Mouse (Mus musculus): Measurements from ENCODE around the gene Gm21887.
"Not testable (repeated sequence)": the region's sequence is repeated elsewhere in the genome, so short reads cannot be mapped to it uniquely, and the experiment has no call there.

Gene Gm21887

GRCm38 (mm10) chrX:169983401-169984165 is 25.9 kb upstream of the Gm21887 start:
- not testable (repeated sequence) for DNase-seq (ENCODE audit: low read depth, low spot score)

GRCm38 (mm10) chrX:169984331-169984730 is 25.1 kb upstream of the Gm21887 start:
- not testable (repeated sequence) for DNase-seq (ENCODE audit: low read depth, low spot score)

- not testable (repeated sequence) for DNase-seq (ENCODE audit: low read depth, low spot score)
Measured at GRCm38 (mm10) chrX:169984853-169985252, 24.6 kb upstream of the Gm21887 start.

GRCm38 (mm10) chrX:169985796-169986195 is 23.7 kb upstream of the Gm21887 start:
- DNase-seq (ENCODE audit: low read depth, low spot score): not testable (repeated sequence)

GRCm38 (mm10) chrX:169986519-169987367 is 22.7 kb upstream of the Gm21887 start:
- peak; percentile 83 for DNase-seq (ENCODE audit: low read depth, low spot score)

GRCm38 (mm10) chrX:169987368-169987837 is 22.1 kb upstream of the Gm21887 start:
- not testable (repeated sequence) for DNase-seq (ENCODE audit: low read depth, low spot score)

GRCm38 (mm10) chrX:169988571-169989218 is 20.8 kb upstream of the Gm21887 start:
- not testable (repeated sequence) for DNase-seq (ENCODE audit: low read depth, low spot score)

- not testable (repeated sequence) for DNase-seq (ENCODE audit: low read depth, low spot score)
Measured at GRCm38 (mm10) chrX:169989219-169989595, 20.3 kb upstream of the Gm21887 start.

GRCm38 (mm10) chrX:169989691-169990631 is 19.5 kb upstream of the Gm21887 start:
- DNase-seq (ENCODE audit: low read depth, low spot score): peak; percentile 71

GRCm38 (mm10) chrX:169991128-169991873 is 18.2 kb upstream of the Gm21887 start:
- peak; percentile 100 for DNase-seq (ENCODE audit: low read depth, low spot score)

GRCm38 (mm10) chrX:169992086-169992930 is 17.2 kb upstream of the Gm21887 start:
- DNase-seq (ENCODE audit: low read depth, low spot score): not testable (repeated sequence)

- DNase-seq (ENCODE audit: low read depth, low spot score): peak; percentile 44
Measured at GRCm38 (mm10) chrX:169992951-169993547, 16.4 kb upstream of the Gm21887 start.

GRCm38 (mm10) chrX:169994011-169994865 is 15.2 kb upstream of the Gm21887 start:
- not testable (repeated sequence) for DNase-seq (ENCODE audit: low read depth, low spot score)

- DNase-seq (ENCODE audit: low read depth, low spot score): not testable (repeated sequence)
Measured at GRCm38 (mm10) chrX:169994866-169995711, 14.4 kb upstream of the Gm21887 start.

- not testable (repeated sequence) for DNase-seq (ENCODE audit: low read depth, low spot score)
Measured at GRCm38 (mm10) chrX:169995909-169996521, 13.4 kb upstream of the Gm21887 start.

- DNase-seq (ENCODE audit: low read depth, low spot score): peak; percentile 94
Measured at GRCm38 (mm10) chrX:169996926-169997325, 12.5 kb upstream of the Gm21887 start.

Measured in retina, postnatal 7 days (tissue).